10 mouse cellular contexts compared by ENCODE assay signal in the genomic region with DNA sequence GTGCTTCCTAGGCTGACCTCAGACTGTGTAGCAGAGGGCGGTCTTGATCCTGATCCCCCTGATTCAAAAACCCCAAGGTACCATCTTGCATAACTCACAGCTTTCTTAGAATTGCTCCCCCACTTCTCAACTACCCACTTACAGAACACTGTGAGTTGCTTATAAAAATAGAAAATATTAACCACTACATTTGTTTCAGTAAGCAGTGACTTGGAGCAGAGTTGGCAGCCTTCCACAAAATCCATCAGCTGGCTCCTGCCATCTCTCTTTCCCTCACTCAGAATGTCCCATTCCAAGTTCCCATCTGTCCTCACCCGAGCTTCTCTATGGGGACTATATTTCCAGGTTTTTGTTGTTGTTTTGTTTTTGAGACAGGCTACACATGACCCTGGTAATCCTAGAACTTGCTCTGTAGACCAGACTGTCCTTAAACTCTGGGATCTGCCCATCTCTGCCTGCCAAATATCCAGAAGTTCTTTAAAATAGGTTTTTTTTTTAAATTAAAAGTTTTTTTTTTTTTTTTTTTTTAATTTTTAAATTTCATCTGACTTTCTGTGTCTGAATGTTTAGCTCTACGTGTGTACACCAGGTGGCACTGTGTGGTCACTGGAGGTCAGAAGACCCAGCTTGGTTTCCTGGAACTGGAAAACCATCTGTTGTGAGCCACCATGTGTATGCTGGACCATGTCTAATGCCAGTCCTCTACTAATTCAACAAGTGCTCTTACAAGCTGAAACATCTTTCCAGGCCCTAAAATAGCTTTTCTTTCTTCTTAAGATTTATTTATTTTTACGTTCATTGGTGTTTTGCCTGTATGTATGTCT. TPM values are rescaled to one million over a fixed set of nuclear protein-coding genes. Genes with fewer than 3 reads are reported as not detected.
A peak's percentile ranks its signal among the peaks of the same experiment; 100 is the strongest.
DNase-seq lines count a peak whose midpoint lies in the region; TF ChIP-seq lines count a peak whose summit lies in the region.
"Had no signal": no experiment of that assay in that cellular context is flagged by ENCODE, and none has a peak within 500 bp of the region (broad histone marks: within the 10 kb centered on the region; RNA-seq: fewer than 3 reads in every experiment).

No protein-coding gene starts in this region.

- H3K27ac ChIP-seq in heart, embryonic 10.5 days, result no peak overlapping the region
- H3K27ac ChIP-seq in testis, adult 2 months (ENCODE audit: control insufficient read depth, insufficient read depth, low read depth, low read length), result no peak overlapping the region
- H3K27ac ChIP-seq: embryonic facial prominence, embryonic 15.5 days; stomach, embryonic 15.5 days had no signal

- H3K27me3 ChIP-seq in heart, embryonic 10.5 days (ENCODE audit: insufficient read depth, poor library complexity, severe bottlenecking), result no peaks in the 10 kb centered on the region
- no peaks in the 10 kb centered on the region for H3K27me3 ChIP-seq in testis, adult 2 months (ENCODE audit: control insufficient read depth, insufficient read depth, low read length)
- H3K27me3 ChIP-seq in splenic B cell, adult 2 months (ENCODE audit: control insufficient read depth, insufficient read depth, low read length, poor library complexity, severe bottlenecking), result no peaks in the 10 kb centered on the region
- H3K27me3 ChIP-seq: embryonic facial prominence, embryonic 15.5 days; stomach, embryonic 15.5 days had no signal

- no peak for TF ChIP-seq POLR2A in testis, adult 2 months (IDR thresholded peaks at IDR 0.05; ENCODE audit: control insufficient read depth, low read depth, low read length)

- 64% methylated on average over 4 of the region's 4 CpGs for WGBS in heart, embryonic 10.5 days

- H3K4me1 ChIP-seq in heart, embryonic 10.5 days, result no peaks in the 10 kb centered on the region
- H3K4me1 ChIP-seq in testis, adult 2 months (ENCODE audit: control insufficient read depth, insufficient read depth, low read length), result peaks cover 4% of the 10 kb centered on the region

- H3K36me3 ChIP-seq in heart, embryonic 10.5 days, result peaks cover 12% of the 10 kb centered on the region
- H3K36me3 ChIP-seq in testis, adult 2 months (ENCODE audit: control insufficient read depth, insufficient read depth, low read length), result no peaks in the 10 kb centered on the region; the same call in 1 of the 2 replicates
- H3K36me3 ChIP-seq in splenic B cell, adult 2 months (ENCODE audit: control insufficient read depth, insufficient read depth, low read length, poor library complexity, severe bottlenecking), result peaks cover 2% of the 10 kb centered on the region; the same call in 1 of the 2 replicates
- H3K36me3 ChIP-seq: stomach, embryonic 15.5 days had no signal

- TF ChIP-seq CTCF in testis, adult 2 months (IDR thresholded peaks at IDR 0.05; ENCODE audit: control insufficient read depth, insufficient read depth, insufficient replicate concordance, low read depth, low read length), result no peak

- H3K9me3 ChIP-seq in heart, embryonic 10.5 days, result no peaks in the 10 kb centered on the region
- H3K9me3 ChIP-seq: embryonic facial prominence, embryonic 15.5 days; stomach, embryonic 15.5 days had no signal

- intact Hi-C loops in heart, postnatal 10 days (cut with DNase I), result loop anchor here (2.0 kb wide), 2 partner anchors 14 to 100 kb away; no protein-coding TSS in a partner anchor

- no peak overlapping the region for H3K4me3 ChIP-seq in heart, embryonic 10.5 days
- H3K4me3 ChIP-seq in testis, adult 2 months (ENCODE audit: control insufficient read depth, low read depth, low read length), result peak overlapping the region; percentile 34; the same call in 1 of the 2 replicates
- H3K4me3 ChIP-seq: embryonic facial prominence, embryonic 15.5 days; stomach, embryonic 15.5 days had no signal

- DNase-seq in heart, postnatal 10 days, result peak; percentile 44 to 67
- no peak for DNase-seq in heart, embryonic 10.5 days (ENCODE audit: low spot score)
- DNase-seq in testis, postnatal 14 days (ENCODE audit: low spot score), result no peak
- peak; percentile 81 for DNase-seq in brain, adult 2 months (ENCODE audit: low read depth, low spot score)
- peak; percentile 37 to 44 for DNase-seq in layer of hippocampus, postnatal 36 days
- peak; percentile 79 for DNase-seq in splenic B cell, adult 2 months (ENCODE audit: low read depth, low spot score)
- DNase-seq in ovary, postnatal 14 days (ENCODE audit: low spot score), result no peak

RNA-seq across cellular contexts. Expression of gene Rpl24, which starts 1.7 kb away (rescaled TPM):
- total RNA-seq in heart, postnatal 10 days (2021), result 100 to 1,000 TPM; 671 to 687 TPM
- 571 and 684 TPM in 2 replicates for polyA plus RNA-seq in heart, embryonic 10.5 days (2016; fragmentation: Nextera tagmentation; extraction: Ambion mirVana)
- polyA plus RNA-seq in testis, adult 2 months (2012; rRNA removed), result 200 and 210 TPM in 2 replicates
- total RNA-seq in layer of hippocampus, postnatal 36 days (2021), result 100 to 1,000 TPM; 392 to 411 TPM

RNA-seq across cellular contexts. Expression of gene Zbtb11, which starts 9.3 kb away (rescaled TPM):
- total RNA-seq in heart, postnatal 10 days (2021), result 1 to 10 TPM; 9.0 to 9.6 TPM
- 14.3 and 14.6 TPM in 2 replicates for polyA plus RNA-seq in heart, embryonic 10.5 days (2016; fragmentation: Nextera tagmentation; extraction: Ambion mirVana)
- polyA plus RNA-seq in testis, adult 2 months (2012; rRNA removed), result 5.1 and 5.5 TPM in 2 replicates
- total RNA-seq in layer of hippocampus, postnatal 36 days (2021), result 10 to 100 TPM; 50.3 to 52.2 TPM

RNA-seq across cellular contexts. Expression of gene Cep97, which starts 29.7 kb away (rescaled TPM):
- total RNA-seq in heart, postnatal 10 days (2021), result 1 to 10 TPM; 4.9 to 6.6 TPM
- polyA plus RNA-seq in heart, embryonic 10.5 days (2016; fragmentation: Nextera tagmentation; extraction: Ambion mirVana), result 10.3 and 10.4 TPM in 2 replicates
- 2.2 and 3.0 TPM in 2 replicates for polyA plus RNA-seq in testis, adult 2 months (2012; rRNA removed)
- 10 to 100 TPM; 17.2 to 17.4 TPM for total RNA-seq in layer of hippocampus, postnatal 36 days (2021)

Comparison
In these comparisons a context has a peak if more than half of its experiments do, and no peak if none do; other contexts are left out.
1. DNase-seq: peak in heart, postnatal 10 days (2 of 2), brain, adult 2 months (single experiment), layer of hippocampus, postnatal 36 days (2 of 2) and splenic B cell, adult 2 months (single experiment); none in heart, embryonic 10.5 days (single experiment), testis, postnatal 14 days (single experiment) and ovary, postnatal 14 days (single experiment).
2. RNA of gene Zbtb11, which starts 9.3 kb away (total RNA-seq): 50.3 to 52.2 TPM in layer of hippocampus, postnatal 36 days; 9.0 to 9.6 TPM in heart, postnatal 10 days; every median in the first group is over 4 times any median in the second.